Mouse (Mus musculus): ENCODE measurements around the gene Thbs1. TPM values are rescaled to one million over a fixed set of nuclear protein-coding genes. Genes with fewer than 3 reads are reported as not detected.

Gene Thbs1
- polyA plus RNA-seq, 1 experiment from 2014 or later: 5.1 TPM

DNA sequence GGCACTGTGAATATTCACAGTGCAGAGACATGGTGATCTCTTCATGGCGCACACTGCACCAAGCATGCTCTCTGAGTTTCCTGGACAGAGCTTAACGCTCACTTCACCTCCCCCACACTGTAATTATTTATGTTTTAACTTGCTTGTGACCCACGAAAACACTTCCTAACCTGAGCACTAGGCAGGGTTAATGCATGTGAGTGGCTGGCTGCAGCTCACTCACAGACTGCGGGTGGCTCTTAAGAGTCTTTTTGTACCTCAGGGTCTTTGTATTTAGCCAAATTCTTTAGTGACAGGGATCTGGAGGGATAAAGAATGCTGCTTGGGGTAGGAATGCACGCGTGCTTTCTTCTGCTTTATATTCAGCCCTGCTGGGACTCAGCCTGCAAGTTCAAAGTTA lies 48.9 kb downstream of the Thbs1 start:
- Histone ChIP-seq H3K4me2 (replicated peaks) (no peak overlapping the region), H3K9me3 (0 out of 2 replicates have a peak, but pooled peaks cover 2% of the 10 kb centered on the region), H3K4me3 (replicated peaks) (no peak overlapping the region), H3K27ac (no peak overlapping the region), H3K36me3 (no peaks in the 10 kb centered on the region), H3K9ac (replicated peaks) (no peak overlapping the region), H3K4me1 (replicated peaks) (peaks cover 17% of the 10 kb centered on the region), H3K27me3 (no peaks in the 10 kb centered on the region)
- 4% methylated on average over 6 of the region's 6 CpGs for WGBS
- ATAC-seq: peak; percentile 84

DNA sequence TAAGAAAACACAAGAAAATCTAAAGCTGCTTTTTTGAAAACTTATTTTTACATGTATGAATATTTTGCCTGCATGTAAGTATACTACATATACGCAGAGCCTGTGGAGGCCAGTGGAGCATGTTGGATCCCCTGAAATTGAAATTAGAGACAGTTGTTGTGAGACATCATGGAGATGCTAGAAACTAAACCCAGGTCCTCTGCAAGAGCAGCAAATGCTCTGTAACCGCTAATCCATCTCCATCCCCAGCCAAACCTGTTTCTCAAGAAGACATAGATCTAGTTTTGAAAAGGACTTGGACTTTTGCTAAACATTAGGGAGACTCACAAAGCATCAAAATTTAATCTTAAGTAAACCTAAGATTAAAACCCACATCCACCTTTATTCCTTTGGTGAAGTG lies 49.3 kb downstream of the Thbs1 start:
- Histone ChIP-seq H3K27me3 (no peaks in the 10 kb centered on the region), H3K27ac (no peak overlapping the region), H3K4me2 (replicated peaks) (no peak overlapping the region), H3K36me3 (no peaks in the 10 kb centered on the region), H3K9me3 (0 out of 2 replicates have a peak, but pooled peaks cover 2% of the 10 kb centered on the region), H3K4me1 (replicated peaks) (peaks cover 17% of the 10 kb centered on the region), H3K9ac (replicated peaks) (no peak overlapping the region), H3K4me3 (replicated peaks) (no peak overlapping the region)
- no peak for ATAC-seq
- whole genome bisulfite sequencing: 44% methylated on average over 2 of the region's 2 CpGs

DNA sequence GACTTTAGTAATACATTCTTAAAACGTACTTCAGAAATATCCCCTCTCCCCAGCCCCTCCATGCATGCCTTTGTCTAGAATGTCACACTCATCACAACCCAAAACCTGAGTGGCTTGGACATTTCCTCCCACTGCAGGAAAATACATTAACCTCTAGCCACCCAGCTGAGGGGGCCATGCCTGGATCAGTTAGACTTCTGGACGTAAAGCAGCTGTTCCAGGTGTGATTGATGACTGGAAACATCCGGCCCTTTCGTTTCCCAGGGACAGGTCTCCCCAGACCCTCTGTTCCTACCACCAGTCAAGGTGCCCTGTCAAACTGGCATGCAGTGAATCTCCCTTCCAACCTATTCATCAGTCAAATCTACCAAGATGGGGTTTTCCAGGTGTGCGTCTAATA lies 50.8 kb downstream of the Thbs1 start:
- no peak overlapping the region for H3K4me3 ChIP-seq (replicated peaks)
- no peaks in the 10 kb centered on the region for H3K27me3 ChIP-seq
- WGBS: 77% methylated on average over 5 of the region's 5 CpGs
- no peaks in the 10 kb centered on the region for H3K36me3 ChIP-seq
- H3K27ac ChIP-seq: no peak overlapping the region
- no peak overlapping the region for H3K4me2 ChIP-seq (replicated peaks)
- H3K4me1 ChIP-seq (replicated peaks): peaks cover 17% of the 10 kb centered on the region
- H3K9me3 ChIP-seq: no peaks in the 10 kb centered on the region
- ATAC-seq: no peak
- no peak overlapping the region for H3K9ac ChIP-seq (replicated peaks)

DNA sequence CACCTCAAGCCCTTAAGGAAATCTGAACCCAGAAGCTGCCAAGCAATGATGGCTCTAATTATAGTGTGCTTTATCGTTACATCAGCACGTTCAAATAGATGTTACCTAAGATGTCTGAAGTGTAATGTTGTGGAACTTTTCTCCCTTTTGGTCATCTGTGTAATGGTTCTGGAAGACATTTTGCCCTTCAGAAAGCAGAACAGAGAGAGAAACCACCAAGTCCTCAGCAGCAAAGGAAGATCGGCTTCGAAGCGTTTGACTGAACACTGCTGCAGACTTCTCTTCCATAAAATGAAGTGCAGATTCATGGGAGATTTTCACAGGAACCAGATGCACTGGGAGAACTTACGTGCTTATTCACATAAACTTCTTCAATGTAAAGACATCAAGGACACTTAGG lies 52.5 kb downstream of the Thbs1 start:
- WGBS: 87% methylated on average over 6 of the region's 6 CpGs
- no peak for ATAC-seq

DNA sequence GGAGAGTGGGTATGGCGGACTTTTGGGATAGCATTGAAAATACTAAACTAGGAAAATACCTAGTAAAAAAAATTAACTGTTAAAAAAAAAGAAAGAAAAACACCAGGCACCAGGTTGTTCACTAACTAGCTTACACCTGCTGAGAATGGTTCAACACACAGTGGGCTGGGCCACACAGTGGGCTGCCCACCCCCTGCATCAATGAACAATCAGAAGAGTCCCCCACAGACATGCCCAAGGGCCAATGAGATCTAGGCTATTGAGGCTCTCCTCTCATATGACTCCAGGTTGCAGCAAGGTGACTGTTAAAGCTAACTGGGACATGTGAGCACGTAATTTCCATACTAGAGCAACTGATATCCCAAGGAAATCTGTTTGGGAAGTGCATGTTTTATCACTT lies 54.0 kb downstream of the Thbs1 start:
- H3K9me3 ChIP-seq: no peaks in the 10 kb centered on the region
- no peak overlapping the region for H3K9ac ChIP-seq (replicated peaks)
- H3K4me1 ChIP-seq (replicated peaks): peaks cover 4% of the 10 kb centered on the region
- WGBS: 89% methylated on average over 2 of the region's 2 CpGs
- H3K27ac ChIP-seq: no peak overlapping the region
- H3K27me3 ChIP-seq: no peaks in the 10 kb centered on the region
- H3K4me2 ChIP-seq (replicated peaks): no peak overlapping the region
- no peak overlapping the region for H3K4me3 ChIP-seq (replicated peaks)
- H3K36me3 ChIP-seq: no peaks in the 10 kb centered on the region
- peak; percentile 56; the same call in 1 of the 2 replicates for ATAC-seq

More for the DNA sequence above, 52.5 kb downstream of the Thbs1 start:
- Histone ChIP-seq H3K9me3 (no peaks in the 10 kb centered on the region), H3K27ac (no peak overlapping the region), H3K27me3 (no peaks in the 10 kb centered on the region), H3K36me3 (no peaks in the 10 kb centered on the region), H3K4me1 (replicated peaks) (peaks cover 16% of the 10 kb centered on the region), H3K4me3 (replicated peaks) (no peak overlapping the region), H3K9ac (replicated peaks) (no peak overlapping the region), H3K4me2 (replicated peaks) (no peak overlapping the region)

DNA sequence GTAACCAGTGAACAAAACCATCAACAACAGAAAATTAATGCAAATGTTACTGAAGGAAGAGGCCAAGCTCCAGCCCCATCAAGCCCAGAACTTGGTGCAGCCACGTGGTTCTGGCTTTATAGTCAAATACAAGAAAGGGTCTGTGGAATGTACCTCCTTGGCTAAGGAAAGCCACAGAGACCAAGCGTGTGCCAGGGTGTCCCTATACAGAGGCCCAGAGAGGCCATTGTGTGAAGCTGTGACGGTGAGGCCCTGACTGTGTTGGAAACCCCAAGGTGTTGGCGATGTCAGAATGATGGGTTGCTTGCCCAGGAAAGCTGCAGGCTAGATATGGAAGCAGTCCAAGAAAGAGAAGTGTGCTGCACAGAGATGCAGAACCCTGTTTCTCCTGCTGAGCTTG lies 56.1 kb downstream of the Thbs1 start:
- WGBS: 60% methylated on average over 4 of the region's 4 CpGs
- H3K4me1 ChIP-seq (replicated peaks): no peaks in the 10 kb centered on the region; the same call in 1 of the 2 replicates
- no peak overlapping the region for H3K4me3 ChIP-seq (replicated peaks)
- no peaks in the 10 kb centered on the region for H3K36me3 ChIP-seq
- H3K27me3 ChIP-seq: no peaks in the 10 kb centered on the region
- no peak for ATAC-seq
- no peak overlapping the region for H3K4me2 ChIP-seq (replicated peaks)
- no peak overlapping the region for H3K9ac ChIP-seq (replicated peaks)
- no peak overlapping the region for H3K27ac ChIP-seq
- no peaks in the 10 kb centered on the region for H3K9me3 ChIP-seq

DNA sequence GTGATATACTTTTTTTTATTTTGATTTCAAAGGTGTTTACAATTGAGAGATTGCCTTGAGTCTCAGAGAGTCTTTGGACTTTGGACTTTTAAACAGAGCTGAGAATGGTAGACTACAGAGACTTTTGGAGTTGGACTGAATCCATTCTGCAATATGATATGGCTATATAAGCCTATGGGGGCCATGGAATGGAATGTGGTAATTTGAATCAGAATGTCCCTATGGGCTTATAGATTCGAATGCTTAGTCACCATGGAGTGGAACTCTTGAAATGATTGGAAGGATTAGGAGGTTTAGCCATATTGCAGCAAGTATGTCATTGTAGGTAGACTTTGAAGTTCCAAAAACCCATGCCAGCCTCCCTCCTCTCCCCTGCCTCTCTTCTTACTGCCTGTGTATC lies 56.5 kb downstream of the Thbs1 start:
- no peaks in the 10 kb centered on the region for H3K27me3 ChIP-seq
- H3K9ac ChIP-seq (replicated peaks): no peak overlapping the region
- no peaks in the 10 kb centered on the region for H3K9me3 ChIP-seq
- no peak overlapping the region for H3K27ac ChIP-seq
- no peak overlapping the region for H3K4me2 ChIP-seq (replicated peaks)
- H3K4me3 ChIP-seq (replicated peaks): no peak overlapping the region
- no peak for ATAC-seq
- no peaks in the 10 kb centered on the region for H3K36me3 ChIP-seq
- no peaks in the 10 kb centered on the region; the same call in 1 of the 2 replicates for H3K4me1 ChIP-seq (replicated peaks)
- WGBS: 44% methylated on average over 1 of the region's 1 CpGs

DNA sequence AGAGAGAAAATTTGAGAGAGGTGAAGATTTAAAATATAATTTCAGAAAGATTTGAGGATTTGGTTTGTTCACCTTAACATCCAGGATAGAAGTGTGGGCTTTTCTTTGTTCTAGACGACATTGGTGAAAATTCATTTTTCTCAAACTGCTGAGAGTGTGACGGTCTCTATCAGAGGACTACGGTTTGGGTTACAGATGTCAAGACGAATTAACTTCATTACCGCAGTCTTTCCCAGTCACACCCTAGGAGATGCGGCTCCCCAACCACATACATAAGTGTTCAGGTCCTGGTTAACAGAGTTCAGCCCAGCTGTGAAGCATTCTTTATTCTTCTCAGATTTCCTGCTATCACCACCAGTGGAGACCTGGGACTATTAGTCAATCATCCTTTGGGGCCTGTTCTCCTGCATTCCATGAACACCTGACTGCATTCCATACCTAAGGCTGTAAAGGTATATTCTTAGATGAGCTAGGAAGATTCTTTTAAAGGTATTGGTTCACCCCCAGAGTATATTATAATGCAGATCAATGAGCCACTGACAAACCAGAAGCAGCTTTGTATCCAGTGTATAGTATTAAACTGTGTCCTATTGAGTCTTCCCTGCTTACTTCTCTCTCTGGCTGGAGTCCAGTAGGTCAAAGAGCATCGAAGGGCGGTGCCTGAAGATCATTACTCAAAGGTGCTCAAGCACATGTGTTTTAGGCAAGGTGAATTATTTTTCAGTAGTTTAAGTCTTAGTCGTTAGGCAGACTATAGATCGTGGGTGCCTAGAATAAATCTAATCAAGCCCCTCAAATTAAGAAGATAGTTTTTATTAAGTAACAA lies 63.1 kb downstream of the Thbs1 start:
- Histone ChIP-seq H3K27me3 (no peaks in the 10 kb centered on the region), H3K4me1 (replicated peaks) (peaks cover 3% of the 10 kb centered on the region), H3K9me3 (0 out of 2 replicates have a peak, but pooled peaks cover 4% of the 10 kb centered on the region), H3K36me3 (no peaks in the 10 kb centered on the region), H3K9ac (replicated peaks) (no peak overlapping the region), H3K27ac (no peak overlapping the region), H3K4me2 (replicated peaks) (no peak overlapping the region), H3K4me3 (replicated peaks) (no peak overlapping the region)
- 68% methylated on average over 10 of the region's 10 CpGs for WGBS
- no peak for ATAC-seq

Other genes with a start within 250 kb of the Thbs1 start
- gene Fsip1, start 145.1 kb downstream of the Thbs1 start, polyA plus RNA-seq (2015; fragmentation: Nextera tagmentation; extraction: Ambion mirVana): 1.6 and 2.2 TPM in 2 replicates